Mouse (Mus musculus): ENCODE measurements at regions not wholly inside any gene's neighbourhood (a gene's known extent, or its start where the extent isn't known, plus 50 kb on each side); places are given as distances from the start of the nearest gene placed in this dataset.

DNA sequence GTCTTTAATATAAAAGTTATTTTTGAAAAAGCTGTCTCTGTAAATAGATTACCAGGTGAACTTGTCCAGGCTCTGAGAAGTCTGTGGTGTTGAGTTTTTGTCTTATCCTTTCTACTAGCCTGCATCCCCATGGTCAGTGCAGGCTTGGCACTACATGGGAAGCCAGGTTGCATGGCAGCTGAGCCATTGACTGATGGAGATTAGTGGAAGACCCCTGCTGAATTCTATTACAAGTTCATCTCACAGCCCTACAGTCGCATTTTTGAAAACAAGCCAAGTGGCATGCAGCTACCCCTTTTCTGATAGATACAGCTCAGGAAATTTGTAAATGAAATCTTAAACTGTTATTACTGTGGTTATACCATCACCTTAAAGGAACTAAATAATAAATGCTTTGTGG lies 101.2 kb upstream of the Fam184a start:
- DNase-seq (ENCODE audit: low read depth, low spot score): no peak

GRCm38 (mm10) chr10:53850568-53850967 lies 99.6 kb upstream of the Fam184a start:
- no peak for DNase-seq (ENCODE audit: low read depth, low spot score)

GRCm38 (mm10) chr10:53813244-53813620 lies 62.3 kb upstream of the Fam184a start:
- DNase-seq (ENCODE audit: low read depth, low spot score): no peak

DNA sequence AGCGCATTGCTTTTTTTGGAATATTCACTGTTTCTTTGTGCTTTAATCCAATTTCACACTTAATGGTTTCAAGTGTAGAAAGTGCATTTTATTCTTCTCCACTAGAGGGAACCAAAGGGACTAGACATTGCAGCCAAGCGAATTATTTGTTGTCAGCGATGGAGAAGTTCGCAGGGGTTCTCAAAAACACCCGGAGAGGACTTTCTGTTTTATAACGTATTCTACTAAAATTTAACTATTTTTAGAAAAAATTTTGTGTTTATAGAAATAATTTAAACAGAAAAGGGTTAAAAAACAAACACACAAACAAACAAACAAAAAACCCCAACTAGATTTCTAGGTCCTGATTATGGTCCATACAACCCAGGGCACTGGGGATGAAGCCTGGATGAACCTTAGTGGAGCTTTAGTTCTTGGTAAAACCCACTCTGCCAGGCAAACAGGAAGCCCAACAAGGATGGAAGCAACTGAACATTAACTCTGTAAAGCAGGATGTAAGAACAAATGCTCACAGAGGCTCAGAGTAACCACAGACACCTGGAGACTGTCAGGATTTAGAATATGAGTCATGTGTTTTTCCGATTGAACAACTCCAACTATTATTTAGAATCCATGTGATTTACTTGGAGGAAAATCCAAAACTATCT lies 61.8 kb upstream of the Fam184a start:
- DNase-seq (ENCODE audit: low read depth, low spot score): peak; percentile 56

GRCm38 (mm10) chr10:53811904-53812596 lies 61.1 kb upstream of the Fam184a start:
- no peak for DNase-seq (ENCODE audit: low read depth, low spot score)

GRCm38 (mm10) chr10:53806697-53807096 lies 55.8 kb upstream of the Fam184a start:
- peak; percentile 52 for DNase-seq (ENCODE audit: low read depth, low spot score)

DNA sequence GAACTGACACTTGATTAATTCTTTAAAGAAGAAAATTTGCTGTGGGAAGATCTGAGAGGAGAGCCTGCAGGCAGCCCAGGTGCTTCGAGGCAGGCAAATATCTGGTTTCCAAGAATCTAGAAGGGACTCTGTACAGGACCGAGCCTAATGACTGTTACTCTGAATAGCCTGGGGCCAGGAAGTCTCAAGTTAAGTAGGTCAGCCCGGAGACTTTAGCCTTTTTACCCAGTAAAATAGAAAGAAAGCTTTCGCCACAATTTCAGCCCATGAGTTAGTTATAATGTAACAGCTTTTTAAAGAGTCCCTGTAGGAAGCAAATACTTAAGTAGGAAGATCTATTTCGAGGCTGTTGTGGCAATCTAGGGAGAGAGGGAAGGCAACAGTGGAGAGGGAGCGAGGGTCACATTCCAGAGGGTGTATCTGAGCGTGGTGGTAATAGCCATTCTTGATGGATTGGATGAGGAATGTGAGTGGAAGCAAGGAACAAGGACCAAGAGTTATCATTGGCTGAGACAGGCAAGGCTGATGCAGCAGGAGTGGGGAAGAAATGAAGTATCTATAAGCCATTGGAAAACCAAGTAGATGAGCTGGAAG lies 50.2 kb upstream of the Fam184a start:
- no peak for DNase-seq (ENCODE audit: low read depth, low spot score)
